Mouse (Mus musculus): ENCODE results near the gene Borcs5.

The Borcs5 gene

GRCm38 (mm10) chr6:134605196-134605595, 34.1 kb upstream of the Borcs5 start:
- no peaks in the 10 kb centered on the region for H3K9me3 ChIP-seq (ENCODE audit: low read length)
- peaks cover 41% of the 10 kb centered on the region for H3K4me1 ChIP-seq (replicated peaks; ENCODE audit: low read depth, low read length)
- H3K36me3 ChIP-seq (ENCODE audit: insufficient read depth, low read length) = no peaks in the 10 kb centered on the region
- H3K4me3 ChIP-seq (replicated peaks; ENCODE audit: low read length) = no peak overlapping the region
- no peak for TF ChIP-seq POU5F1 (IDR thresholded peaks at IDR 0.05; ENCODE audit: borderline replicate concordance, low read length)
- TF ChIP-seq NANOG (IDR thresholded peaks at IDR 0.05; ENCODE audit: borderline replicate concordance, low read length) = no peak
- no peak for TF ChIP-seq CTCF (conservative IDR thresholded peaks at IDR 0.05; ENCODE audit: low read length)
- 0 out of 2 replicates have a peak, but pooled peaks cover 4% of the 10 kb centered on the region for H3K27me3 ChIP-seq (ENCODE audit: insufficient read depth, low read length)

GRCm38 (mm10) chr6:134606540-134606939, 32.8 kb upstream of the Borcs5 start:
- Histone ChIP-seq H3K36me3 (ENCODE audit: insufficient read depth, low read length) (no peaks in the 10 kb centered on the region; the same call in 1 of the 2 replicates), H3K27me3 (ENCODE audit: insufficient read depth, low read length) (0 out of 2 replicates have a peak, but pooled peaks cover 4% of the 10 kb centered on the region), H3K9me3 (ENCODE audit: low read length) (no peaks in the 10 kb centered on the region), H3K4me1 (replicated peaks; ENCODE audit: low read depth, low read length) (peaks cover 38% of the 10 kb centered on the region), H3K4me3 (replicated peaks; ENCODE audit: low read length) (no peak overlapping the region)
- no peak for TF ChIP-seq CTCF (conservative IDR thresholded peaks at IDR 0.05; ENCODE audit: low read length)
- no peak for TF ChIP-seq NANOG (IDR thresholded peaks at IDR 0.05; ENCODE audit: borderline replicate concordance, low read length)
- TF ChIP-seq POU5F1 (IDR thresholded peaks at IDR 0.05; ENCODE audit: borderline replicate concordance, low read length) = no peak

- peaks cover 39% of the 10 kb centered on the region for H3K4me1 ChIP-seq (replicated peaks; ENCODE audit: low read depth, low read length)
- no peaks in the 10 kb centered on the region; the same call in 1 of the 2 replicates for H3K36me3 ChIP-seq (ENCODE audit: insufficient read depth, low read length)
- TF ChIP-seq CTCF (conservative IDR thresholded peaks at IDR 0.05; ENCODE audit: low read length) = peak; percentile 23; the same call in 1 of the 2 replicates
- no peak for TF ChIP-seq POU5F1 (IDR thresholded peaks at IDR 0.05; ENCODE audit: borderline replicate concordance, low read length)
- H3K27me3 ChIP-seq (ENCODE audit: insufficient read depth, low read length) = 0 out of 2 replicates have a peak, but pooled peaks cover 4% of the 10 kb centered on the region
- H3K4me3 ChIP-seq (replicated peaks; ENCODE audit: low read length) = no peak overlapping the region
- no peaks in the 10 kb centered on the region for H3K9me3 ChIP-seq (ENCODE audit: low read length)
Observed at GRCm38 (mm10) chr6:134606949-134607746, 32.2 kb upstream of the Borcs5 start.

GRCm38 (mm10) chr6:134610380-134610779, 28.9 kb upstream of the Borcs5 start:
- no peak overlapping the region for H3K4me3 ChIP-seq (replicated peaks; ENCODE audit: low read length)
- 0 out of 2 replicates have a peak, but pooled peaks cover 1% of the 10 kb centered on the region for H3K27me3 ChIP-seq (ENCODE audit: insufficient read depth, low read length)
- no peaks in the 10 kb centered on the region for H3K9me3 ChIP-seq (ENCODE audit: low read length)
- peaks cover 47% of the 10 kb centered on the region for H3K4me1 ChIP-seq (replicated peaks; ENCODE audit: low read depth, low read length)
- no peaks in the 10 kb centered on the region; the same call in 1 of the 2 replicates for H3K36me3 ChIP-seq (ENCODE audit: insufficient read depth, low read length)
- TF ChIP-seq NANOG (IDR thresholded peaks at IDR 0.05; ENCODE audit: borderline replicate concordance, low read length) = no peak
- no peak for TF ChIP-seq CTCF (conservative IDR thresholded peaks at IDR 0.05; ENCODE audit: low read length)
- TF ChIP-seq POU5F1 (IDR thresholded peaks at IDR 0.05; ENCODE audit: borderline replicate concordance, low read length) = no peak

- Histone ChIP-seq H3K4me3 (replicated peaks; ENCODE audit: low read length) (peak overlapping the region; percentile 43), H3K9me3 (ENCODE audit: low read length) (no peaks in the 10 kb centered on the region), H3K27me3 (ENCODE audit: insufficient read depth, low read length) (no peaks in the 10 kb centered on the region), H3K4me1 (replicated peaks; ENCODE audit: low read depth, low read length) (peaks cover 39% of the 10 kb centered on the region), H3K36me3 (ENCODE audit: insufficient read depth, low read length) (no peaks in the 10 kb centered on the region; the same call in 1 of the 2 replicates)
- TF ChIP-seq POU5F1 (IDR thresholded peaks at IDR 0.05; ENCODE audit: borderline replicate concordance, low read length) (no peak), NANOG (IDR thresholded peaks at IDR 0.05; ENCODE audit: borderline replicate concordance, low read length) (no peak), CTCF (conservative IDR thresholded peaks at IDR 0.05; ENCODE audit: low read length) (no peak)
Observed at GRCm38 (mm10) chr6:134611896-134612295, 27.4 kb upstream of the Borcs5 start.

- TF ChIP-seq POU5F1 (IDR thresholded peaks at IDR 0.05; ENCODE audit: borderline replicate concordance, low read length) (no peak), CTCF (conservative IDR thresholded peaks at IDR 0.05; ENCODE audit: low read length) (no peak), NANOG (IDR thresholded peaks at IDR 0.05; ENCODE audit: borderline replicate concordance, low read length) (no peak)
- Histone ChIP-seq H3K4me3 (replicated peaks; ENCODE audit: low read length) (no peak overlapping the region), H3K27me3 (ENCODE audit: insufficient read depth, low read length) (no peaks in the 10 kb centered on the region), H3K4me1 (replicated peaks; ENCODE audit: low read depth, low read length) (peaks cover 39% of the 10 kb centered on the region), H3K36me3 (ENCODE audit: insufficient read depth, low read length) (no peaks in the 10 kb centered on the region; the same call in 1 of the 2 replicates), H3K9me3 (ENCODE audit: low read length) (no peaks in the 10 kb centered on the region)
Observed at GRCm38 (mm10) chr6:134614322-134614721, 25.0 kb upstream of the Borcs5 start.

GRCm38 (mm10) chr6:134614723-134615648, 24.3 kb upstream of the Borcs5 start:
- Histone ChIP-seq H3K9me3 (ENCODE audit: low read length) (no peaks in the 10 kb centered on the region), H3K4me3 (replicated peaks; ENCODE audit: low read length) (no peak overlapping the region), H3K36me3 (ENCODE audit: insufficient read depth, low read length) (no peaks in the 10 kb centered on the region; the same call in 1 of the 2 replicates), H3K27me3 (ENCODE audit: insufficient read depth, low read length) (no peaks in the 10 kb centered on the region), H3K4me1 (replicated peaks; ENCODE audit: low read depth, low read length) (peaks cover 43% of the 10 kb centered on the region)
- TF ChIP-seq NANOG (IDR thresholded peaks at IDR 0.05; ENCODE audit: borderline replicate concordance, low read length) = no peak
- TF ChIP-seq CTCF (conservative IDR thresholded peaks at IDR 0.05; ENCODE audit: low read length) = peak; percentile 82
- no peak for TF ChIP-seq POU5F1 (IDR thresholded peaks at IDR 0.05; ENCODE audit: borderline replicate concordance, low read length)

- no peak overlapping the region for H3K4me3 ChIP-seq (replicated peaks; ENCODE audit: low read length)
Observed at GRCm38 (mm10) chr6:134617589-134617988, 21.7 kb upstream of the Borcs5 start.

More at GRCm38 (mm10) chr6:134617589-134617988, 21.7 kb upstream of the Borcs5 start:
- TF ChIP-seq POU5F1 (IDR thresholded peaks at IDR 0.05; ENCODE audit: borderline replicate concordance, low read length) (no peak), CTCF (conservative IDR thresholded peaks at IDR 0.05; ENCODE audit: low read length) (peak; percentile 55)
- peaks cover 52% of the 10 kb centered on the region for H3K4me1 ChIP-seq (replicated peaks; ENCODE audit: low read depth, low read length)
- no peaks in the 10 kb centered on the region for H3K27me3 ChIP-seq (ENCODE audit: insufficient read depth, low read length)
- H3K9me3 ChIP-seq (ENCODE audit: low read length) = no peaks in the 10 kb centered on the region
- no peaks in the 10 kb centered on the region for H3K36me3 ChIP-seq (ENCODE audit: insufficient read depth, low read length)

All from E14TG2a.4 (cell line).